Mouse (Mus musculus): ENCODE measurements around the gene Gm20765.
"Not testable (repeated sequence)": the region's sequence is repeated elsewhere in the genome, so short reads cannot be mapped to it uniquely, and the experiment has no call there.

The Gm20765 gene

GRCm38 (mm10) chr10:104185233-104185632, at the start of gene Gm20765:
Gm20765 (plus strand) TSS chr10:104185533.
- DNase-seq (ENCODE audit: low spot score) = not testable (repeated sequence)

GRCm38 (mm10) chr10:104142687-104143086, 42.6 kb upstream of the Gm20765 start, which contains the start of gene Gm21293:
Gm21293 (plus strand) TSS chr10:104142987.
- not testable (repeated sequence) for DNase-seq (ENCODE audit: low spot score)

- not testable (repeated sequence) for DNase-seq (ENCODE audit: low spot score)
Observed at GRCm38 (mm10) chr10:104151197-104151596, 34.1 kb upstream of the Gm20765 start, which contains the start of gene Gm6763. Gm6763 (plus strand) TSS chr10:104151497.

- DNase-seq (ENCODE audit: low spot score) = not testable (repeated sequence)
Observed at GRCm38 (mm10) chr10:104159706-104160105, 25.6 kb upstream of the Gm20765 start, which contains the start of gene Gm8764. Gm8764 (plus strand) TSS chr10:104160006.

GRCm38 (mm10) chr10:104168215-104168614, 17.1 kb upstream of the Gm20765 start, which contains the start of gene Gm21304:
Gm21304 (plus strand) TSS chr10:104168515.
- DNase-seq (ENCODE audit: low spot score) = not testable (repeated sequence)

GRCm38 (mm10) chr10:104176724-104177123, 8.6 kb upstream of the Gm20765 start, which contains the start of gene Gm21312:
Gm21312 (plus strand) TSS chr10:104177024.
- not testable (repeated sequence) for DNase-seq (ENCODE audit: low spot score)

GRCm38 (mm10) chr10:104193742-104194141, 8.4 kb downstream of the Gm20765 start, which contains the start of gene Gm4340:
Gm4340 (plus strand) TSS chr10:104194042.
- not testable (repeated sequence) for DNase-seq (ENCODE audit: low spot score)

- no peak for DNase-seq (ENCODE audit: low spot score)
Observed at GRCm38 (mm10) chr10:104209655-104210054, 24.3 kb downstream of the Gm20765 start.

- no peak for DNase-seq (ENCODE audit: low spot score)
Observed at GRCm38 (mm10) chr10:104210268-104210990, 25.1 kb downstream of the Gm20765 start.

GRCm38 (mm10) chr10:104214527-104214926, 29.2 kb downstream of the Gm20765 start:
- no peak for DNase-seq (ENCODE audit: low spot score)

GRCm38 (mm10) chr10:104220303-104221021, 35.1 kb downstream of the Gm20765 start:
- no peak for DNase-seq (ENCODE audit: low spot score)
